Comparison of ENCODE assay signal across 9 mouse cellular contexts in the genomic region with DNA sequence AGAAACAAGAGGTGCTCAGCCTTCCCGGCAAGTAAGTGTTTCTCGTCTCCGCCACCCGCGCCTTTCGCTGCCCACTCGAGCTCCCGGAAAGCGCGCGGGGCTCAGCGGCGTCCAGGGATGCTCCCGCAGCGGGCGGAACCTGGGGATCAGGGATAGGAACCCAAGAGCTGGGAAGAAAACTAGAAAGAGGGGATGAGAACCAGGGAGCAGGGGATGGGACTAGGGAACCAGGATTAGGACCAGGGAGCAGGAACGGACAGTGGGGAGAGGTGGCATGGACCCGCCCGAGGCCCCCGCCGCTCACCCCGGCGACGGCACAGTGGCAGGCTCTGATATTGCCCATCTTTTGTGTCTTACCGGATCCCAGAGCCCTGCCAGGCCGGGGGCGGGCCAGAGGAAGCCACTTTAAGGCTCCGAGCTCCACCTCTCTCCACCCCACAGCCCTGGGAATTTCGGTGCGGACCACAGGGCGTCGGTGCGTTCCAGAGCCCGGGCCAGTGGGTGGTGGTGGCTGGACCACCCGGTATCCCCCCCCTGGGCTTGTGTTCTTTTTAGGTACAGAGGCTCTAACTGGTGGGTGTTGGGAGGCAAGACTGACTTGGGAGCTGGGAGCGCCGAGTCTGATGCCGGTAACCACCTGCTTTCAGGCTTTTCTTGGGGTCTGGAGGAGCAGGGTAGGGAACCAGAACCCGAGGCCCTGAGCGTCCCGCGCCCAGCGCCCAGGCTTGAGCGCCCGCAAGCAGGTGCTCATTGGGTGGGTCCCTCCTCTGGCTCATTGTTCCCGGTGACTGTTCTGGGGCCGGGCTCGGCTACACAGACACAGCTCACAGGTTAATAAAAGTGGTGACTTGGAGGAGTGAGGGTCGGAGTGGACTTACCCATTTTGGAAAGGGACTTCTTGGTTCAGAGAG. TPM values are rescaled to one million over a fixed set of nuclear protein-coding genes. Genes with fewer than 3 reads are reported as not detected.
A peak's percentile ranks its signal among the peaks of the same experiment; 100 is the strongest.
DNase-seq lines count a peak whose midpoint lies in the region; ATAC-seq and TF ChIP-seq lines count a peak whose summit lies in the region.
"Had no signal": no experiment of that assay in that cellular context is flagged by ENCODE, and none has a peak within 500 bp of the region (broad histone marks: within the 10 kb centered on the region; RNA-seq: fewer than 3 reads in every experiment).

No protein-coding gene starts in this region.

- WGBS in forebrain, embryonic 10.5 days: under 1% methylated on average over 49 of the region's 49 CpGs
- WGBS in hindbrain, embryonic 13.5 days: under 1% methylated on average over 49 of the region's 49 CpGs
- WGBS in limb, embryonic 15.5 days: 1% methylated on average over 49 of the region's 49 CpGs
- under 1% methylated on average over 49 of the region's 49 CpGs for WGBS in midbrain, postnatal 0 days

- H3K9me3 ChIP-seq in forebrain, embryonic 10.5 days: no peaks in the 10 kb centered on the region
- H3K9me3 ChIP-seq in hindbrain, embryonic 13.5 days: no peaks in the 10 kb centered on the region
- H3K9me3 ChIP-seq in limb, embryonic 15.5 days: no peaks in the 10 kb centered on the region
- H3K9me3 ChIP-seq in midbrain, postnatal 0 days (ENCODE audit: low read length): no peaks in the 10 kb centered on the region

- H3K27ac ChIP-seq in forebrain, embryonic 10.5 days: peak overlapping the region; percentile 26
- H3K27ac ChIP-seq in hindbrain, embryonic 13.5 days: peak overlapping the region; percentile 77
- H3K27ac ChIP-seq in limb, embryonic 15.5 days: no peak overlapping the region
- peak overlapping the region; percentile 44 for H3K27ac ChIP-seq in midbrain, postnatal 0 days (ENCODE audit: low read depth, low read length)

- no peaks in the 10 kb centered on the region for H3K36me3 ChIP-seq in C2C12 (ENCODE audit: control insufficient read depth, insufficient read depth)
- H3K36me3 ChIP-seq in forebrain, embryonic 10.5 days (replicated peaks): no peaks in the 10 kb centered on the region
- H3K36me3 ChIP-seq in hindbrain, embryonic 13.5 days: no peaks in the 10 kb centered on the region
- no peaks in the 10 kb centered on the region for H3K36me3 ChIP-seq in limb, embryonic 15.5 days
- H3K36me3 ChIP-seq in midbrain, postnatal 0 days (ENCODE audit: insufficient read depth, low read length): no peaks in the 10 kb centered on the region

- H3K79me2 ChIP-seq in C2C12 (ENCODE audit: control insufficient read depth, insufficient read depth): no peaks in the 10 kb centered on the region

- H3K4me2 ChIP-seq in hindbrain, embryonic 13.5 days: peak overlapping the region; percentile 91
- H3K4me2 ChIP-seq in limb, embryonic 15.5 days: peak overlapping the region; percentile 89
- peak overlapping the region; percentile 94 for H3K4me2 ChIP-seq in midbrain, postnatal 0 days (ENCODE audit: low read depth, low read length, poor library complexity, severe bottlenecking)

- no peak for TF ChIP-seq CTCF in C2C12 (IDR thresholded peaks at IDR 0.05; ENCODE audit: control insufficient read depth, insufficient read depth, insufficient read length)
- TF ChIP-seq CTCF in midbrain, postnatal 0 days (IDR thresholded peaks at IDR 0.05): no peak

- DNase-seq in MN1 (ENCODE audit: low spot score): peak; percentile 61
- peak; percentile 37 for DNase-seq in forebrain, embryonic 10.5 days (ENCODE audit: extremely low spot score, low spot score)
- DNase-seq in midbrain, postnatal 0 days (ENCODE audit: low spot score): peak; percentile 51
- no peak for DNase-seq in thymus, postnatal 0 days (ENCODE audit: low spot score)
- DNase-seq in urinary bladder, postnatal 10 days (ENCODE audit: low spot score): no peak

- H3K4me1 ChIP-seq in forebrain, embryonic 10.5 days: peaks cover 17% of the 10 kb centered on the region
- H3K4me1 ChIP-seq in hindbrain, embryonic 13.5 days (replicated peaks): peaks cover 9% of the 10 kb centered on the region; the same call in 1 of the 2 replicates
- peaks cover 14% of the 10 kb centered on the region for H3K4me1 ChIP-seq in limb, embryonic 15.5 days
- H3K4me1 ChIP-seq in midbrain, postnatal 0 days (ENCODE audit: insufficient read depth, low read length): no peaks in the 10 kb centered on the region

- peaks cover 12% of the 10 kb centered on the region for H3K27me3 ChIP-seq in C2C12 (ENCODE audit: control insufficient read depth, insufficient read depth, insufficient read length)
- peaks cover 75% of the 10 kb centered on the region for H3K27me3 ChIP-seq in forebrain, embryonic 10.5 days (ENCODE audit: poor library complexity, severe bottlenecking)
- H3K27me3 ChIP-seq in hindbrain, embryonic 13.5 days: peaks cover 21% of the 10 kb centered on the region
- H3K27me3 ChIP-seq in limb, embryonic 15.5 days: peaks cover 50% of the 10 kb centered on the region
- peaks cover 11% of the 10 kb centered on the region for H3K27me3 ChIP-seq in midbrain, postnatal 0 days (ENCODE audit: insufficient read depth, low read length)

- H3ac ChIP-seq in C2C12 (ENCODE audit: control insufficient read depth, insufficient read length, low read depth): peak overlapping the region; percentile 61

- no peak overlapping the region for H3K4me3 ChIP-seq in C2C12 (ENCODE audit: insufficient read depth, poor library complexity, severe bottlenecking)
- H3K4me3 ChIP-seq in forebrain, embryonic 10.5 days: peak overlapping the region; percentile 65
- peak overlapping the region; percentile 68 for H3K4me3 ChIP-seq in hindbrain, embryonic 13.5 days
- peak overlapping the region; percentile 42 for H3K4me3 ChIP-seq in limb, embryonic 15.5 days
- H3K4me3 ChIP-seq in midbrain, postnatal 0 days (ENCODE audit: low read depth, low read length): peak overlapping the region; percentile 82

- peak overlapping the region; percentile 85 for H3K9ac ChIP-seq in hindbrain, embryonic 13.5 days
- peak overlapping the region; percentile 1; the same call in 1 of the 2 replicates for H3K9ac ChIP-seq in limb, embryonic 15.5 days
- peak overlapping the region; percentile 77 for H3K9ac ChIP-seq in midbrain, postnatal 0 days (replicated peaks; ENCODE audit: low read length, poor library complexity, severe bottlenecking)

- no peaks in the 10 kb centered on the region for H3K79me3 ChIP-seq in C2C12 (ENCODE audit: low read depth)

- ATAC-seq in hindbrain, embryonic 13.5 days (ENCODE audit: low FRiP score): peak; percentile 80
- no peak for ATAC-seq in limb, embryonic 15.5 days (ENCODE audit: insufficient number of reproducible peaks, low FRiP score, low TSS enrichment, low read depth)
- peak; percentile 86 for ATAC-seq in midbrain, postnatal 0 days (ENCODE audit: low FRiP score)

TF ChIP-seq in C2C12, 6 proteins besides CTCF, POLR2A, EP300 and RAD21:
- TF ChIP-seq FOSL1 (IDR thresholded peaks at IDR 0.05; ENCODE audit: insufficient read depth, low read length, poor library complexity, severe bottlenecking) (no peak), MAX (IDR thresholded peaks at IDR 0.05) (no peak), MYOD1 (IDR thresholded peaks at IDR 0.05; ENCODE audit: control insufficient read depth, insufficient read length, low read depth) (no peak), USF1 (IDR thresholded peaks at IDR 0.05; ENCODE audit: low read depth) (no peak), MYOG (IDR thresholded peaks at IDR 0.05; ENCODE audit: control insufficient read depth, extremely low read depth, insufficient read length) (no peak), CEBPB (IDR thresholded peaks at IDR 0.05; ENCODE audit: low read depth) (no peak)

RNA-seq across cellular contexts. Expression of gene Sema6d, which starts 0.7 kb away (rescaled TPM):
- polyA plus RNA-seq in C2C12 (2012; fragmentation: generic; extraction: Trizol): 3.1 TPM
- 4.0 and 4.8 TPM in 2 replicates for polyA plus RNA-seq in forebrain, embryonic 10.5 days (2016; fragmentation: Nextera tagmentation; extraction: Ambion mirVana)
- 33.7 and 35.6 TPM in 2 replicates for polyA plus RNA-seq in hindbrain, embryonic 13.5 days (2015; fragmentation: Nextera tagmentation; extraction: Ambion mirVana)
- 13.1 and 13.9 TPM in 2 replicates for polyA plus RNA-seq in limb, embryonic 15.5 days (2015; fragmentation: Nextera tagmentation; extraction: Ambion mirVana)
- 59.8 and 64.8 TPM in 2 replicates for total RNA-seq in midbrain, postnatal 0 days (2014; rRNA removed)
- polyA plus RNA-seq in midbrain, postnatal 0 days (2015; fragmentation: Nextera tagmentation; extraction: Ambion mirVana): 17.4 and 22.6 TPM in 2 replicates
- 2.0 and 2.9 TPM in 2 replicates for polyA plus RNA-seq in thymus, postnatal 0 days (2015; fragmentation: Nextera tagmentation; extraction: Ambion mirVana)
- total RNA-seq: common myeloid progenitor, adult 5-6 weeks had no signal

Comparison
In these comparisons a context has a peak if more than half of its experiments do, and no peak if none do; other contexts are left out.
1. DNase-seq: peak in MN1 (single experiment), forebrain, embryonic 10.5 days (single experiment) and midbrain, postnatal 0 days (single experiment); none in thymus, postnatal 0 days (single experiment) and urinary bladder, postnatal 10 days (single experiment).
2. H3K9ac ChIP-seq: peak in every context shown above with its lines; median percentile 85 in hindbrain, embryonic 13.5 days; 77 in midbrain, postnatal 0 days; 1 in limb, embryonic 15.5 days.
3. Peak in every context shown above with its lines, with median percentiles within 50 percentile points of each other: H3K4me2 ChIP-seq.